Mouse (Mus musculus) kidney, embryonic 16.5 days (tissue): ENCODE results near the gene Gramd2. TPM values are rescaled to one million over a fixed set of nuclear protein-coding genes. Genes with fewer than 3 reads are reported as not detected.
A peak's percentile ranks its signal among the peaks of the same experiment; 100 is the strongest.

ENCODE experiments used
- ATAC-seq: fragments of 200-750 bp; cut with Nextera tagmentation; 2 replicates; pipeline ENCODE4 v1.8.0; 2017; ENCODE audit warnings: moderate TSS enrichment; ENCODE audit not compliant: low FRiP score, low TSS enrichment
- H3K27ac ChIP-seq: fragments of 300-500 bp; sonication (generic); 2 replicates; pipeline ENCODE4 v1.5.1; 2014; ENCODE audit warnings: low read length
- H3K27me3 ChIP-seq: fragments of 300-500 bp; sonication (generic); 2 replicates; pipeline ENCODE4 v1.6.1; 2014; ENCODE audit warnings: low read length, control low read depth, mixed read lengths; ENCODE audit not compliant: insufficient read depth
- H3K36me3 ChIP-seq: fragments of 300-500 bp; sonication (generic); 2 replicates; pipeline ENCODE4 v1.6.1; 2014; ENCODE audit warnings: low read length, control low read depth, mixed read lengths; ENCODE audit not compliant: insufficient read depth
- H3K4me1 ChIP-seq: fragments of 300-500 bp; sonication (generic); 2 replicates; pipeline ENCODE4 v1.6.1; 2014; ENCODE audit warnings: low read length, control low read depth, mixed read lengths; ENCODE audit not compliant: insufficient read depth
- H3K4me2 ChIP-seq: fragments of 300-500 bp; sonication (generic); replicated peaks from 2 replicates; pipeline ENCODE4 v1.6.1; 2014; ENCODE audit warnings: low read depth, low read length
- H3K4me3 ChIP-seq: fragments of 300-500 bp; sonication (generic); 2 replicates; pipeline ENCODE4 v1.5.1; 2014; ENCODE audit warnings: mild to moderate bottlenecking, low read length
- H3K9ac ChIP-seq: fragments of 300-500 bp; sonication (generic); replicated peaks from 2 replicates; pipeline ENCODE4 v1.6.1; 2014; ENCODE audit warnings: low read length
- H3K9me3 ChIP-seq: fragments of 300-500 bp; sonication (generic); 2 replicates; pipeline ENCODE4 v1.6.1; 2016; ENCODE audit warnings: low read length, control low read depth
- WGBS: fragments of 180-500 bp; shearing (Covaris S2); extraction: QIAGEN DNeasy Blood & Tissue Kit; methylation state at CpG from one replicate; pipeline ENCODE4 v1.1.7; 2014; 5-methylcytosine and 5-hydroxymethylcytosine counted together
- polyA plus RNA-seq: library from polyadenylated mRNA; unstranded; fragments of >200 nt; fragmentation: Nextera tagmentation; extraction: Ambion mirVana; gene quantifications from 2 replicates; pipeline ENCODE4 v1.2.1, GENCODE M21; 2015

Gene Gramd2
- polyA plus RNA-seq, 1 experiment from 2014 or later: 1.4 TPM

- Histone ChIP-seq H3K4me3 (no peak overlapping the region), H3K27ac (no peak overlapping the region), H3K4me2 (no peak overlapping the region), H3K9ac (no peak overlapping the region), H3K9me3 (no peaks in the 10 kb centered on the region), H3K27me3 (no peaks in the 10 kb centered on the region), H3K36me3 (peaks cover 5% of the 10 kb centered on the region; the same call in 1 of the 2 replicates), H3K4me1 (no peaks in the 10 kb centered on the region)
- WGBS: 71% methylated on average over 6 of the region's 6 CpGs
- no peak for ATAC-seq
Observed at GRCm38 (mm10) chr9:59733075-59733474, 53.1 kb downstream of the Gramd2 start.

- Histone ChIP-seq H3K9me3 (no peaks in the 10 kb centered on the region), H3K9ac (no peak overlapping the region), H3K27ac (no peak overlapping the region), H3K4me1 (no peaks in the 10 kb centered on the region), H3K4me2 (no peak overlapping the region), H3K27me3 (no peaks in the 10 kb centered on the region), H3K4me3 (no peak overlapping the region), H3K36me3 (peaks cover 5% of the 10 kb centered on the region; the same call in 1 of the 2 replicates)
- no peak for ATAC-seq
- 37% methylated on average over 4 of the region's 4 CpGs for WGBS
Observed at GRCm38 (mm10) chr9:59735394-59735793, 55.5 kb downstream of the Gramd2 start.

- no peak overlapping the region for H3K4me3 ChIP-seq
- H3K36me3 ChIP-seq: peaks cover 5% of the 10 kb centered on the region; the same call in 1 of the 2 replicates
- H3K4me1 ChIP-seq: no peaks in the 10 kb centered on the region
- no peak overlapping the region for H3K4me2 ChIP-seq
- 46% methylated on average over 2 of the region's 2 CpGs for WGBS
- no peaks in the 10 kb centered on the region for H3K9me3 ChIP-seq
- H3K27me3 ChIP-seq: no peaks in the 10 kb centered on the region
- ATAC-seq: peak; percentile 79; the same call in 1 of the 2 replicates
- H3K9ac ChIP-seq: no peak overlapping the region
- H3K27ac ChIP-seq: peak overlapping the region; percentile 62; the same call in 1 of the 2 replicates
Observed at GRCm38 (mm10) chr9:59740593-59740992, 60.6 kb downstream of the Gramd2 start.

GRCm38 (mm10) chr9:59743903-59744302, 64.0 kb downstream of the Gramd2 start:
- Histone ChIP-seq H3K4me1 (peaks cover 6% of the 10 kb centered on the region), H3K4me2 (no peak overlapping the region), H3K27ac (no peak overlapping the region), H3K9ac (no peak overlapping the region), H3K9me3 (no peaks in the 10 kb centered on the region), H3K36me3 (no peaks in the 10 kb centered on the region), H3K27me3 (no peaks in the 10 kb centered on the region), H3K4me3 (no peak overlapping the region)
- 93% methylated on average over 3 of the region's 3 CpGs for WGBS
- ATAC-seq: no peak

- no peak overlapping the region for H3K27ac ChIP-seq
- no peak for ATAC-seq
- peaks cover 21% of the 10 kb centered on the region for H3K4me1 ChIP-seq
- H3K9me3 ChIP-seq: no peaks in the 10 kb centered on the region
- no peak overlapping the region for H3K9ac ChIP-seq
- no peaks in the 10 kb centered on the region for H3K27me3 ChIP-seq
- WGBS: 86% methylated on average over 2 of the region's 2 CpGs
- no peak overlapping the region for H3K4me2 ChIP-seq
- no peak overlapping the region for H3K4me3 ChIP-seq
- H3K36me3 ChIP-seq: no peaks in the 10 kb centered on the region
Observed at GRCm38 (mm10) chr9:59748387-59748786, 68.4 kb downstream of the Gramd2 start.

- Histone ChIP-seq H3K36me3 (no peaks in the 10 kb centered on the region), H3K4me1 (peaks cover 21% of the 10 kb centered on the region), H3K27ac (peak overlapping the region; percentile 22), H3K4me2 (0 out of 2 replicates have a peak overlapping the region, but pooled peaks have one; percentile 11), H3K9me3 (no peaks in the 10 kb centered on the region), H3K9ac (no peak overlapping the region), H3K27me3 (no peaks in the 10 kb centered on the region), H3K4me3 (no peak overlapping the region)
- WGBS: 62% methylated on average over 11 of the region's 11 CpGs
- ATAC-seq: no peak
Observed at GRCm38 (mm10) chr9:59748969-59749368, 69.0 kb downstream of the Gramd2 start.

GRCm38 (mm10) chr9:59749581-59750265, 69.8 kb downstream of the Gramd2 start:
- Histone ChIP-seq H3K27ac (peak overlapping the region; percentile 94), H3K9ac (peak overlapping the region; percentile 79), H3K27me3 (no peaks in the 10 kb centered on the region), H3K4me2 (peak overlapping the region; percentile 75), H3K9me3 (no peaks in the 10 kb centered on the region), H3K4me1 (peaks cover 21% of the 10 kb centered on the region), H3K4me3 (peak overlapping the region; percentile 71), H3K36me3 (no peaks in the 10 kb centered on the region)
- WGBS: 32% methylated on average over 12 of the region's 12 CpGs
- ATAC-seq: no peak

- Histone ChIP-seq H3K9me3 (no peaks in the 10 kb centered on the region), H3K36me3 (no peaks in the 10 kb centered on the region), H3K4me1 (peaks cover 23% of the 10 kb centered on the region), H3K9ac (peak within 1 kb of the TSS; percentile 79), H3K4me3 (peak within 1 kb of the TSS; percentile 71), H3K27ac (peak within 1 kb of the TSS; percentile 95), H3K27me3 (no peaks in the 10 kb centered on the region), H3K4me2 (peak within 1 kb of the TSS; percentile 87)
- under 1% methylated on average over 57 of the region's 59 CpGs for WGBS
- peak; percentile 96 for ATAC-seq
Observed at GRCm38 (mm10) chr9:59750267-59751065, 70.5 kb downstream of the Gramd2 start, which contains the start of the genes Senp8 and Myo9a. TSS of gene Senp8 (minus strand) at chr9:59750710. TSS of gene Myo9a (plus strand) at chr9:59750896.

GRCm38 (mm10) chr9:59751066-59751581, 71.2 kb downstream of the Gramd2 start:
- under 1% methylated on average over 40 of the region's 49 CpGs for WGBS

More at GRCm38 (mm10) chr9:59751066-59751581, 71.2 kb downstream of the Gramd2 start:
- peak; percentile 94 for ATAC-seq
- Histone ChIP-seq H3K36me3 (no peaks in the 10 kb centered on the region), H3K9ac (peak overlapping the region; percentile 75), H3K9me3 (no peaks in the 10 kb centered on the region), H3K4me1 (peaks cover 23% of the 10 kb centered on the region), H3K4me2 (peak overlapping the region; percentile 87), H3K4me3 (peak overlapping the region; percentile 71), H3K27me3 (no peaks in the 10 kb centered on the region), H3K27ac (peak overlapping the region; percentile 95)
